Mouse (Mus musculus) large intestine, adult 2 months (tissue): ENCODE data around the gene Sprn. TPM values are rescaled to one million over a fixed set of nuclear protein-coding genes. Genes with fewer than 3 reads are reported as not detected.

Source experiments
- DNase-seq: peaks from one replicate; pipeline ENCODE4 v3.0.0-alpha.2; 2012; ENCODE audit warnings: low read depth, low spot score
- WGBS: fragments of 180-500 bp; shearing (Covaris S2); methylation state at CpG from one replicate; pipeline ENCODE4 v1.1.7; 2018; 5-methylcytosine and 5-hydroxymethylcytosine counted together
- polyA plus RNA-seq: library from polyadenylated mRNA; depleted of rRNA; stranded (reverse); fragments of >200 nt; gene quantifications from 2 replicates; pipeline ENCODE4 v1.2.3, GENCODE M21; 2012; rRNA removed

The Sprn gene
- polyA plus RNA-seq, 1 experiment, result 0.37 TPM

DNA sequence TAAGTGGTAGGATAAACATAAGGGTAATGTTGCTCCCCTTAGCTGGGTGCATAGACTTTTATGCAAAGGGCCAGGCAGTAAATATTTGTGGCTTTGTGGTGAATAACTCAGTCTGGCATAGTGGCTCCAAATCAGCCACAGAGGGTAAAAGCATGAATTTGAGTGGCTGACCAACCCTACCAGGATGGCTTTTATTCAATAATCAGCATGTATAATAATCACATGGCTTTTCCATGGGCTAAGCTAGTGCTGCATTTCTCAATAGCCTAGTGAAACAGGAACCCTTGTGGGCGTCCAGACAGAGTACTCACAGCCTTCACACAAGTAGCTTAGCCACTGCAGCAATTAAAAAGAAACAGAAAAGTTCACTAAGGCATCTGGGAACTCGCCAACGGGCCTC, 42.7 kb downstream of the Sprn start:
- no peak for DNase-seq
- WGBS, result 73% methylated on average over 3 of the region's 3 CpGs

DNA sequence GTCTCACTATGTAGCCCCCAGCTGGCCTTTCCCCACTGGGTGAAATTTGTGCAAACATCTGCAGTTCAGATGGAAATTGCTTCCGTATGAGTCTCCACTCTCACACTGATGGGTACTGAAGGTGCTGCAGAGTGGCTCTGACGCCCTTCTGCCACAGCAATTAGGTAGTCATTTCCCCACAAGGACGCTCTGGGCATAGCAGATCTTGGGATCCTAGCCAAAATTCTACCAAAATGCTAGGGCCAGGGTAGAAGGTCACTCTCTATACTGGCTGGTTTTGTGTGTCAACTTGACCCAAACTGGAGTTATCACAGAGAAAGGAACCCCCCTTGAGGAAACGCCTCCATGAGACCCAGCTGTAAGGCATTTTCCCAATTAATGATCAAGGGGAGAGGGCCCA, 50.7 kb downstream of the Sprn start:
- no peak for DNase-seq
- WGBS, result 78% methylated on average over 4 of the region's 4 CpGs

DNA sequence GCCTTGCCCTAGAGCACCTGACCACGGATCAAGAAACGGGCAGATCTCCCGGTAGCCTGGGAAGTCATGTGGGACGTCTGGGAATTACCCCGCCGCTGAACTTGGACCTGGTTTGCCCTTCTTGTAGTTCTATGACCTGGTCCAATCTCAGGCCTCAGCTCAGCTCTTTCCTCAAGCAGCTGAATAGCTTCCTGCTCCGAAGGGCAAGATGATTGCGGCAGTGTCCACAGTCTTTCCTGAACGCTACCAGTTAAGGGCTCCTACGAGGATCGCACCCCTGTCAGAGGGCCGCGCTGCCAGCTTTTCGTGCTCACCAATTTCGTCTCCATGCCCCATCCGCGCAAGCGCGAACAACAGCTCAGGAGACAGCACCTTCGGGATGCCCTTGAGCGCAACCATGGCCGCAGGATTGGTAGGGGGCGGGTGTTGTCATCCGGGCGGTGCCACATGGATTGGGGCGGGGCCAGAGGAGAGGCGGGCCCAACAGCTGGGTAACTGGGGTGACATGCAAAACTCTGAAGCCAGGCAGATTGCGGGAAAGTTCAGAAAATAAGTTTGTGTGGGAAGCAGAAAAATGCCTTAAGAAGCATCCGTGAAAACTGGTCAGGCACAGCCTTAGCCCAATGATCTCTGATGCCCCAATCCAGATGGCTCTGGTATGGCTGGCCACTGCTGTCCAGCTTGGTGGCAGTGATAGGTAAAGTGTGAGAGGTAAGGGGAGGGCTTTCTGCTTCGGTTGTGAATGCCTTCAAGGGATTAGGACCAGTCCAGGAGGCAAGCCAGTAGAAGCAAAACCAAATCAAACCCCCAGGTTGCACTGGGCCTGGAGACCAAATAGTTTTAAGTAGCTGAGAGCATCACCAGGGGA, 52.5 kb downstream of the Sprn start, which contains the start of gene Fuom:
Gene Fuom, minus strand, starts transcription at position 449 of the 868 bp plus-strand sequence.
- no peak for DNase-seq
- WGBS, result 1% methylated on average over 30 of the region's 30 CpGs

DNA sequence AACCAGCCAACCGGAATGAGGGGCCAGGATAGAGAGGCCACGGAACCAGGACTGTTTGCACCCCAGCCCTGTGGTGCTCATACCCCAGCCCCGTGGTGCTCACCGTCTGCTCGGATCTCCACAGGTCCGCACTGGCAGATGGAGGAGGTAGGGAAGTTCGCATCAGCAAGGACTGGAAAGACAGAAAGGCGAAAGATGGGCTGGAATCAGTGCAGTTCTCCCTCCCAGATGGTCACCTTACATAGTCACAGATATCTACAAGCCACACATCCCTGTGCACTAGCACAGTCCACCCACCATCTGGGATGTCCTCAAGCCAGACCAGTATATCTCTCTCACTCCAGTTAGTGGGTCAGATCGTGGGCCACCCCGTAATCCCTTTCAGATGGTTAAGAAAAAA, 53.2 kb downstream of the Sprn start:
- 71% methylated on average over 10 of the region's 10 CpGs for WGBS

More for the DNA sequence above, 53.2 kb downstream of the Sprn start:
- no peak for DNase-seq

Other genes starting within 250 kb of the Sprn start
- gene Utf1, start 211.1 kb downstream of the Sprn start, polyA plus RNA-seq, result 0.21 and 0.31 TPM in 2 replicates
- gene 6430531B16Rik, start 176.1 kb downstream of the Sprn start, polyA plus RNA-seq, result 0.14 TPM in 1 of 2 replicates, not detected in the other
- 3.7 and 5.9 TPM in 2 replicates for gene Adam8, start 162.3 kb downstream of the Sprn start, polyA plus RNA-seq
- 36.7 and 52.9 TPM in 2 replicates for gene Zfp511, start 118.5 kb downstream of the Sprn start, polyA plus RNA-seq
- gene Tubgcp2, start 118.2 kb downstream of the Sprn start, polyA plus RNA-seq, result 13.8 and 16.7 TPM in 2 replicates
- not detected in 2 replicates for gene Msx3, start 105.8 kb downstream of the Sprn start, polyA plus RNA-seq
- gene Caly, start 72.3 kb downstream of the Sprn start, polyA plus RNA-seq, result 1.3 and 1.9 TPM in 2 replicates
- 873 and 1,752 TPM in 2 replicates for gene Prap1, start 61.5 kb downstream of the Sprn start, polyA plus RNA-seq
- 105 and 121 TPM in 2 replicates for gene Fuom, start 52.4 kb downstream of the Sprn start, polyA plus RNA-seq
- 9.6 and 9.8 TPM in 2 replicates for gene Paox, start 39.1 kb downstream of the Sprn start, polyA plus RNA-seq
- gene Echs1, start 38.4 kb downstream of the Sprn start, polyA plus RNA-seq, result 108 and 150 TPM in 2 replicates
- gene Mtg1, start 17.3 kb downstream of the Sprn start, polyA plus RNA-seq, result 14.5 and 24.5 TPM in 2 replicates
- gene Olfr522, start 9.9 kb upstream of the Sprn start, polyA plus RNA-seq, result not detected in 2 replicates
- not detected in 2 replicates for gene Olfr523, start 18.3 kb upstream of the Sprn start, polyA plus RNA-seq
- 0.06 and 0.07 TPM in 2 replicates for gene Olfr524, start 51.1 kb upstream of the Sprn start, polyA plus RNA-seq
- gene Cd163l1, start 63.4 kb upstream of the Sprn start, polyA plus RNA-seq, result 0.43 and 0.78 TPM in 2 replicates
- gene 5830411N06Rik, start 92.4 kb upstream of the Sprn start, polyA plus RNA-seq, result 0.51 and 0.71 TPM in 2 replicates
- gene Olfr525, start 166.0 kb upstream of the Sprn start, polyA plus RNA-seq, result not detected in 2 replicates
- not detected in 2 replicates for gene Olfr527, start 179.1 kb upstream of the Sprn start, polyA plus RNA-seq
- gene Olfr60, start 206.8 kb upstream of the Sprn start, polyA plus RNA-seq, result 0.57 and 0.93 TPM in 2 replicates
- gene Olfr530, start 221.5 kb upstream of the Sprn start, polyA plus RNA-seq, result 0.10 TPM in 1 of 2 replicates, not detected in the other
- not detected in 2 replicates for gene Olfr531, start 248.0 kb upstream of the Sprn start, polyA plus RNA-seq